Mouse (Mus musculus): ENCODE measurements around the gene Ccdc142. TPM values are rescaled to one million over a fixed set of nuclear protein-coding genes. Genes with fewer than 3 reads are reported as not detected.

Gene Ccdc142
- polyA plus RNA-seq, 1 experiment from 2014 or later: 1.00 TPM

- Histone ChIP-seq H3K4me1 (ENCODE audit: control insufficient read depth, insufficient read depth, low read length) (peaks cover 11% of the 10 kb centered on the region), H3K27me3 (ENCODE audit: control insufficient read depth, insufficient read depth, low read length) (peaks cover 39% of the 10 kb centered on the region), H3K27ac (ENCODE audit: low read depth, low read length) (peak overlapping the region; percentile 61; the same call in 1 of the 2 replicates), H3K36me3 (ENCODE audit: control insufficient read depth, insufficient read depth, low read length) (peaks cover 5% of the 10 kb centered on the region; the same call in 1 of the 2 replicates), H3K9me3 (ENCODE audit: control insufficient read depth, low read length) (no peaks in the 10 kb centered on the region), H3K4me3 (ENCODE audit: low read depth, low read length) (peak overlapping the region; percentile 76), H3K9ac (ENCODE audit: low read length) (peak overlapping the region; percentile 80), H3K4me2 (peak overlapping the region; percentile 80)
- DNase-seq (ENCODE audit: low spot score, missing footprints) (peak; percentile 100), ATAC-seq (ENCODE audit: low FRiP score) (peak; percentile 94)
- WGBS: under 1% methylated on average over 46 of the region's 46 CpGs
These were observed 23.0 kb upstream of the Ccdc142 start for GRCm38 (mm10) chr6:83078324-83078858.

DNA sequence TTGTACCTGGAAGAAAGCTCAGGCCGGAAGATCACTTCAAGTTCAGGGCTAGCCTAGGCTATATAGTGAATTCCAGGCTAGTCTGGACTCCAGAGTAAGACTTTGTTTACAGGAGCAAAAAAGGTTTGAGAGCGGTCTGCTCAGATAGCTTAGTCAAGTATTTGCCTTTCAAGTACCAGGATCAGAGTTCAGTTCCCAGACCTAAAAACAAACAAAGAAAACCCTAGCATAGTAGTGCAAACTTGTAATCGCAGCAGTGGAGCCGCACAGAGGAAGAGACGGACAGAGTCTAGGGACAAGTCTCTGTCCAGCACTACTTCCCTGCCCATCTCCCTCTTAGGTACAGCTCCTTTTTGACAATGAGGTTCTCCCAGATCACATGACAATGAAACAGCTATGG lies 21.2 kb upstream of the Ccdc142 start:
- Histone ChIP-seq H3K9ac (ENCODE audit: low read length) (no peak overlapping the region), H3K4me1 (ENCODE audit: control insufficient read depth, insufficient read depth, low read length) (peaks cover 11% of the 10 kb centered on the region), H3K4me2 (no peak overlapping the region), H3K27ac (ENCODE audit: low read depth, low read length) (no peak overlapping the region), H3K36me3 (ENCODE audit: control insufficient read depth, insufficient read depth, low read length) (peaks cover 5% of the 10 kb centered on the region; the same call in 1 of the 2 replicates), H3K4me3 (ENCODE audit: low read depth, low read length) (no peak overlapping the region), H3K27me3 (ENCODE audit: control insufficient read depth, insufficient read depth, low read length) (peaks cover 42% of the 10 kb centered on the region), H3K9me3 (ENCODE audit: control insufficient read depth, low read length) (no peaks in the 10 kb centered on the region)
- 91% methylated on average over 5 of the region's 5 CpGs for WGBS
- ATAC-seq (ENCODE audit: low FRiP score) (no peak), DNase-seq (ENCODE audit: low spot score, missing footprints) (no peak)

- H3K9ac ChIP-seq (ENCODE audit: low read length): no peak overlapping the region
- ATAC-seq (ENCODE audit: low FRiP score): no peak
These were observed 17.9 kb upstream of the Ccdc142 start for GRCm38 (mm10) chr6:83083497-83083896.

GRCm38 (mm10) chr6:83084477-83084876 lies 16.9 kb upstream of the Ccdc142 start:
- ATAC-seq (ENCODE audit: low FRiP score) (no peak), DNase-seq (ENCODE audit: low spot score, missing footprints) (no peak)
- Histone ChIP-seq H3K27me3 (ENCODE audit: control insufficient read depth, insufficient read depth, low read length) (peaks cover 66% of the 10 kb centered on the region), H3K27ac (ENCODE audit: low read depth, low read length) (no peak overlapping the region), H3K36me3 (ENCODE audit: control insufficient read depth, insufficient read depth, low read length) (peaks cover 5% of the 10 kb centered on the region; the same call in 1 of the 2 replicates), H3K9ac (ENCODE audit: low read length) (no peak overlapping the region), H3K4me2 (no peak overlapping the region), H3K4me1 (ENCODE audit: control insufficient read depth, insufficient read depth, low read length) (peaks cover 4% of the 10 kb centered on the region; the same call in 1 of the 2 replicates), H3K4me3 (ENCODE audit: low read depth, low read length) (no peak overlapping the region), H3K9me3 (ENCODE audit: control insufficient read depth, low read length) (no peaks in the 10 kb centered on the region)
- 5% methylated on average over 6 of the region's 6 CpGs for WGBS

More at GRCm38 (mm10) chr6:83083497-83083896, 17.9 kb upstream of the Ccdc142 start:
- peaks cover 59% of the 10 kb centered on the region for H3K27me3 ChIP-seq (ENCODE audit: control insufficient read depth, insufficient read depth, low read length)
- DNase-seq (ENCODE audit: low spot score, missing footprints): no peak
- no peaks in the 10 kb centered on the region for H3K9me3 ChIP-seq (ENCODE audit: control insufficient read depth, low read length)
- WGBS: 4% methylated on average over 5 of the region's 5 CpGs
- H3K27ac ChIP-seq (ENCODE audit: low read depth, low read length): no peak overlapping the region
- H3K36me3 ChIP-seq (ENCODE audit: control insufficient read depth, insufficient read depth, low read length): peaks cover 5% of the 10 kb centered on the region; the same call in 1 of the 2 replicates
- H3K4me1 ChIP-seq (ENCODE audit: control insufficient read depth, insufficient read depth, low read length): peaks cover 10% of the 10 kb centered on the region; the same call in 1 of the 2 replicates
- H3K4me2 ChIP-seq: no peak overlapping the region
- no peak overlapping the region for H3K4me3 ChIP-seq (ENCODE audit: low read depth, low read length)

GRCm38 (mm10) chr6:83086121-83087035 lies 15.0 kb upstream of the Ccdc142 start, which contains the start of gene Lbx2:
Gene Lbx2, plus strand, starts transcription at chr6:83086367.
- DNase-seq (ENCODE audit: low spot score, missing footprints) (peak; percentile 92), ATAC-seq (ENCODE audit: low FRiP score) (no peak)
- Histone ChIP-seq H3K9me3 (ENCODE audit: control insufficient read depth, low read length) (no peaks in the 10 kb centered on the region), H3K4me1 (ENCODE audit: control insufficient read depth, insufficient read depth, low read length) (0 out of 2 replicates have a peak, but pooled peaks cover 3% of the 10 kb centered on the region), H3K36me3 (ENCODE audit: control insufficient read depth, insufficient read depth, low read length) (peaks cover 5% of the 10 kb centered on the region; the same call in 1 of the 2 replicates), H3K9ac (ENCODE audit: low read length) (no peak within 1 kb of the TSS), H3K4me3 (ENCODE audit: low read depth, low read length) (no peak within 1 kb of the TSS), H3K27me3 (ENCODE audit: control insufficient read depth, insufficient read depth, low read length) (peaks cover 69% of the 10 kb centered on the region), H3K4me2 (peak within 1 kb of the TSS; percentile 20; the same call in 1 of the 2 replicates), H3K27ac (ENCODE audit: low read depth, low read length) (no peak within 1 kb of the TSS)
- WGBS: 3% methylated on average over 42 of the region's 42 CpGs

GRCm38 (mm10) chr6:83087205-83087925 lies 14.0 kb upstream of the Ccdc142 start:
- H3K9me3 ChIP-seq (ENCODE audit: control insufficient read depth, low read length): no peaks in the 10 kb centered on the region
- no peaks in the 10 kb centered on the region for H3K36me3 ChIP-seq (ENCODE audit: control insufficient read depth, insufficient read depth, low read length)
- H3K4me2 ChIP-seq: peak overlapping the region; percentile 30
- no peak for ATAC-seq (ENCODE audit: low FRiP score)
- H3K27me3 ChIP-seq (ENCODE audit: control insufficient read depth, insufficient read depth, low read length): peaks cover 68% of the 10 kb centered on the region
- peak; percentile 85 for DNase-seq (ENCODE audit: low spot score, missing footprints)
- no peak overlapping the region for H3K9ac ChIP-seq (ENCODE audit: low read length)
- under 1% methylated on average over 47 of the region's 47 CpGs for WGBS
- 0 out of 2 replicates have a peak, but pooled peaks cover 3% of the 10 kb centered on the region for H3K4me1 ChIP-seq (ENCODE audit: control insufficient read depth, insufficient read depth, low read length)
- peak overlapping the region; percentile 11; the same call in 1 of the 2 replicates for H3K4me3 ChIP-seq (ENCODE audit: low read depth, low read length)
- H3K27ac ChIP-seq (ENCODE audit: low read depth, low read length): no peak overlapping the region

DNA sequence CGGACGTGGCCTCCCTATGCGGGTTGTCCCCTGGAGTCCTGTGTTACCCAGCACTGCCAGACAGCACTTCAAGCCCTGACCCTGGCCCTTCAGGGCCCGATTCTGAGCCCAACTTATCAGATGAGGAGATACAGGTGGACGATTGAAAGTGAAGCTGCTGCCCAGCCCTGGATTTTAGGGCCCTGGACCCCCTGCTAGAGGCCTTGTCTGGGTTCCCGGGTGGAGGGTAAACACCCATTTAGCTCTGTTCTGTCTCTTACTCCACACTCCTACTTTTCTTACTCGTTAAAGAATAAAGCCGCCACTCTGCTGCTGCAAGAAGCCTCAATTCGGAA lies 13.5 kb upstream of the Ccdc142 start:
- H3K36me3 ChIP-seq (ENCODE audit: control insufficient read depth, insufficient read depth, low read length): no peaks in the 10 kb centered on the region
- H3K27me3 ChIP-seq (ENCODE audit: control insufficient read depth, insufficient read depth, low read length): peaks cover 65% of the 10 kb centered on the region
- H3K4me2 ChIP-seq: peak overlapping the region; percentile 30; the same call in 1 of the 2 replicates
- 0 out of 2 replicates have a peak, but pooled peaks cover 3% of the 10 kb centered on the region for H3K4me1 ChIP-seq (ENCODE audit: control insufficient read depth, insufficient read depth, low read length)
- peak; percentile 94 for DNase-seq (ENCODE audit: low spot score, missing footprints)
- H3K9me3 ChIP-seq (ENCODE audit: control insufficient read depth, low read length): no peaks in the 10 kb centered on the region
- peak overlapping the region; percentile 11; the same call in 1 of the 2 replicates for H3K4me3 ChIP-seq (ENCODE audit: low read depth, low read length)
- no peak for ATAC-seq (ENCODE audit: low FRiP score)
- H3K27ac ChIP-seq (ENCODE audit: low read depth, low read length): no peak overlapping the region
- 2% methylated on average over 9 of the region's 9 CpGs for WGBS
- no peak overlapping the region for H3K9ac ChIP-seq (ENCODE audit: low read length)

GRCm38 (mm10) chr6:83092416-83093127 lies 8.8 kb upstream of the Ccdc142 start:
- no peak overlapping the region for H3K9ac ChIP-seq (ENCODE audit: low read length)
- no peak for DNase-seq (ENCODE audit: low spot score, missing footprints)
- peaks cover 19% of the 10 kb centered on the region for H3K27me3 ChIP-seq (ENCODE audit: control insufficient read depth, insufficient read depth, low read length)
- no peak for ATAC-seq (ENCODE audit: low FRiP score)
- 47% methylated on average over 6 of the region's 6 CpGs for WGBS
- 0 out of 2 replicates have a peak, but pooled peaks cover 2% of the 10 kb centered on the region for H3K4me1 ChIP-seq (ENCODE audit: control insufficient read depth, insufficient read depth, low read length)
- no peaks in the 10 kb centered on the region for H3K36me3 ChIP-seq (ENCODE audit: control insufficient read depth, insufficient read depth, low read length)
- H3K9me3 ChIP-seq (ENCODE audit: control insufficient read depth, low read length): no peaks in the 10 kb centered on the region
- no peak overlapping the region for H3K4me3 ChIP-seq (ENCODE audit: low read depth, low read length)
- H3K27ac ChIP-seq (ENCODE audit: low read depth, low read length): no peak overlapping the region
- no peak overlapping the region for H3K4me2 ChIP-seq

All from midbrain, embryonic 11.5 days (tissue).